Mouse (Mus musculus): ENCODE data around the gene Rnf113a1.

GRCm38 (mm10) chrX:37190755-37191104, 315 bp upstream of the Rnf113a1 start:
- TF ChIP-seq POLR2A (IDR thresholded peaks at IDR 0.05; ENCODE audit: low read depth, low read length) (no peak), CTCF (IDR thresholded peaks at IDR 0.05; ENCODE audit: extremely low read depth, insufficient read length, insufficient replicate concordance, low read depth, low read length) (no peak)

All from small intestine, adult 2 months (tissue).